Mouse (Mus musculus) liver, postnatal 0 days (tissue): ENCODE data around the gene Ercc4. TPM values are rescaled to one million over a fixed set of nuclear protein-coding genes. Genes with fewer than 3 reads are reported as not detected.

Experiments used
- ATAC-seq: fragments of 200-750 bp; cut with Nextera tagmentation; 2 replicates; pipeline ENCODE4 v1.8.0; 2017; ENCODE audit warnings: mild to moderate bottlenecking, moderate library complexity
- DNase-seq: peaks from one replicate; pipeline ENCODE4 v3.0.0-alpha.2; 2016
- H3K27ac ChIP-seq: fragments of 300-500 bp; sonication (generic); 2 replicates; pipeline ENCODE4 v1.5.1; 2014; ENCODE audit warnings: antibody characterized with exemption, moderate library complexity, mild to moderate bottlenecking, low read depth
- H3K27me3 ChIP-seq: fragments of 300-500 bp; sonication (generic); 2 replicates; pipeline ENCODE4 v1.6.1; 2014; ENCODE audit warnings: low read length, control low read depth, mixed read lengths; ENCODE audit not compliant: insufficient read depth
- H3K36me3 ChIP-seq: fragments of 300-500 bp; sonication (generic); replicated peaks from 2 replicates; pipeline ENCODE4 v1.6.1; 2014; ENCODE audit warnings: mild to moderate bottlenecking, control low read depth, low read length, moderate library complexity, mixed read lengths; ENCODE audit not compliant: insufficient read depth
- H3K4me1 ChIP-seq: fragments of 300-500 bp; sonication (generic); 2 replicates; pipeline ENCODE4 v1.6.1; 2014; ENCODE audit warnings: antibody characterized with exemption, mild to moderate bottlenecking, control low read depth; ENCODE audit not compliant: insufficient read depth
- H3K4me2 ChIP-seq: fragments of 300-500 bp; sonication (generic); 2 replicates; pipeline ENCODE4 v1.6.1; 2014; ENCODE audit warnings: low read depth, mild to moderate bottlenecking, low read length, moderate library complexity, mixed read lengths
- H3K4me3 ChIP-seq: fragments of 300-500 bp; sonication (generic); 2 replicates; pipeline ENCODE4 v1.5.1; 2014; ENCODE audit warnings: low read depth, low read length
- H3K9ac ChIP-seq: fragments of 300-500 bp; sonication (generic); replicated peaks from 2 replicates; pipeline ENCODE4 v1.6.1; 2014; ENCODE audit warnings: mild to moderate bottlenecking, moderate library complexity
- H3K9me3 ChIP-seq: fragments of 300-500 bp; sonication (generic); 2 replicates; pipeline ENCODE4 v1.6.1; 2016; ENCODE audit warnings: mild to moderate bottlenecking, control low read depth, low read length, mixed read lengths
- CTCF ChIP-seq: sonication (generic); IDR thresholded peaks from 2 replicates; pipeline ENCODE4 v1.5.1; 2016; ENCODE audit warnings: antibody characterized with exemption, low read depth
- EP300 ChIP-seq: IDR thresholded peaks from 2 replicates; pipeline ENCODE4 v1.6.1; 2016; ENCODE audit warnings: antibody characterized with exemption, low read depth, mild to moderate bottlenecking
- WGBS: fragments of 180-500 bp; shearing (Covaris S2); extraction: QIAGEN DNeasy Blood & Tissue Kit; methylation state at CpG from one replicate; pipeline ENCODE4 v1.1.7; 2014; ENCODE audit not compliant: insufficient replicate concordance; 5-methylcytosine and 5-hydroxymethylcytosine counted together
- polyA plus RNA-seq: library from polyadenylated mRNA; unstranded; fragments of >200 nt; fragmentation: Nextera tagmentation; extraction: Ambion mirVana; gene quantifications from 2 replicates; pipeline ENCODE4 v1.2.1, GENCODE M21; 2015

Ercc4 gene
- polyA plus RNA-seq, 1 experiment from 2014 or later = 3.2 TPM

DNA sequence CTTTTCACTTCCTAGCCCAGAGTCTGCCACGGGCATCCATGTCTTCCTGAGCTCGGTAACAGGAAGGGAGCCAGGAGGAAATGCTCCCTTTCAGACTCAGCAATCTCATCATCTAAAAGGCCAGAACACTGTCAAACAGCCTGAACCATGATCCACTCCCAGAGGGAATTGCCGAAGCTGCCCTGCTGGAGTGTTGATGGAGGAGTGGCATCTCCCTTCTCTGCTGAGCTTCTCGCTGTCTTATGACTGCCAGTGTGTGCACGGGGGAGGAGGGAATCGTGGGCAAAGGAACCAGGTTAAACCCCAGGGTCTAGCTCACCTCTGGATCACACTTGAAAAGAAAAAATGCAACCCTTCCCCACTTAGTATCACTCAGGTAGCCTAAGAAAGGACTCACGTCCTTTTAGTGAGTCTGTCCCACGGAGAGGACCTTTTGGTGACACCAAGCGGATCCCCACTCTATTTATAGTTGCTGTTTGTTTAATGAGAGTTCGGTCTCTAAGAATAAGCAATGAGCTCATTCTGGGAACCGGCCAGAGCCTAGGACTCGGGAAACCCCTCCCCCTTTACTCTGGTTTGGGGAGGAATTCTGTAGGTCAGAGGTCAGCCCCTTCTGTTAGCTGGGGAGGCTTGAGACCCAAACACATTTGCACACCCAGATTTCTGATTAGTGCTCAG lies 80.1 kb downstream of the Ercc4 start:
- H3K4me1 ChIP-seq = peaks cover 11% of the 10 kb centered on the region; the same call in 1 of the 2 replicates
- H3K9ac ChIP-seq = peak overlapping the region; percentile 6; the same call in 1 of the 2 replicates
- ATAC-seq = peak; percentile 74
- H3K9me3 ChIP-seq = peaks cover 4% of the 10 kb centered on the region; the same call in 1 of the 2 replicates
- TF ChIP-seq EP300 (no peak), CTCF (no peak)
- no peaks in the 10 kb centered on the region for H3K36me3 ChIP-seq
- 31% methylated on average over 12 of the region's 12 CpGs for WGBS
- peak; percentile 55 for DNase-seq
- H3K27ac ChIP-seq = peak overlapping the region; percentile 91
- H3K27me3 ChIP-seq = no peaks in the 10 kb centered on the region
- no peak overlapping the region for H3K4me2 ChIP-seq
- no peak overlapping the region for H3K4me3 ChIP-seq

DNA sequence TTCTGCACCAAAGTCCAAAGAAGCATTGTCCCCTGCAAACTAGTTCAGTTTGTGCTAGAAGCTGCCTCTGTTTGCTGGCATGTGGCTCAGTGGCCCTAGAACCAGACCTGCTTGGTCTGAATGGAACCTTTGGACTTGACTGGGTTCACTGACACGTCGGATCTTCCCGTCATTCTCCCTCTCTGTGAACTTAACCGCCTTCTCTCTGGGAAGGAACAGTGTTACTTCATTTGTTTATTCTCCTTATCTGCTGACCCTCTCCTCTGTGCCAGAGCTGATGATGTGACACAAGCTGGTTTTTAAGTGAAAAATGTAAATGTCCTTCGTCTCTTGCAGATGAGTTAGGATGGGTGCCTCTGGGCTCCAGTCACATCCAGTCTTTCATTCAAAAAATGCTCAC lies 81.0 kb downstream of the Ercc4 start:
- DNase-seq (peak; percentile 60), ATAC-seq (peak; percentile 89)
- Histone ChIP-seq H3K9ac (no peak overlapping the region), H3K4me3 (no peak overlapping the region), H3K27ac (peak overlapping the region; percentile 91), H3K4me2 (no peak overlapping the region), H3K9me3 (peaks cover 4% of the 10 kb centered on the region; the same call in 1 of the 2 replicates), H3K4me1 (peaks cover 11% of the 10 kb centered on the region; the same call in 1 of the 2 replicates), H3K36me3 (no peaks in the 10 kb centered on the region), H3K27me3 (no peaks in the 10 kb centered on the region)
- peak; percentile 86 for TF ChIP-seq EP300
- TF ChIP-seq CTCF = no peak
- WGBS = 51% methylated on average over 5 of the region's 5 CpGs

DNA sequence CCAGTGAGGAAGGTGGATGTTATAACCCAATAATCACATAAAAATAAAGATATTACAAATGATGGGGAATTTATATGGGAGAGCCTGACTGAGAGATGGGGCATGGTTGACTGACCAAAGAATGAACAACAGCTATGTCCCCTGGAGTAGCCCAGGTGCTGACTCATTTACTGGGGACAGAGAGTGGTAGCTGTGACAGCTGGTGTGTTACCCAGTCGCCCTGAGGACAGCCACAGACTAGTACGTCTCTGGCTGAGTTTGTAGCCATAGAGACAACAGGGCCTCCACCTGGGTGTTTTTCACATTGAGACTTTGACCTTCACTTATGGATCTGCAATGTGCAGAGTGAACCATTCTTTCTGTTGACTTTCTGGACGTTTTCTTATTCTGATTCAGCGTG lies 81.7 kb downstream of the Ercc4 start:
- no peak overlapping the region for H3K4me2 ChIP-seq
- peaks cover 2% of the 10 kb centered on the region; the same call in 1 of the 2 replicates for H3K9me3 ChIP-seq
- H3K4me3 ChIP-seq = no peak overlapping the region
- DNase-seq = peak; percentile 29
- peaks cover 11% of the 10 kb centered on the region; the same call in 1 of the 2 replicates for H3K4me1 ChIP-seq
- H3K27me3 ChIP-seq = no peaks in the 10 kb centered on the region
- TF ChIP-seq CTCF (no peak), EP300 (no peak)
- ATAC-seq = peak; percentile 58
- H3K27ac ChIP-seq = peak overlapping the region; percentile 91
- no peak overlapping the region for H3K9ac ChIP-seq
- H3K36me3 ChIP-seq = no peaks in the 10 kb centered on the region
- WGBS = 62% methylated on average over 4 of the region's 4 CpGs

DNA sequence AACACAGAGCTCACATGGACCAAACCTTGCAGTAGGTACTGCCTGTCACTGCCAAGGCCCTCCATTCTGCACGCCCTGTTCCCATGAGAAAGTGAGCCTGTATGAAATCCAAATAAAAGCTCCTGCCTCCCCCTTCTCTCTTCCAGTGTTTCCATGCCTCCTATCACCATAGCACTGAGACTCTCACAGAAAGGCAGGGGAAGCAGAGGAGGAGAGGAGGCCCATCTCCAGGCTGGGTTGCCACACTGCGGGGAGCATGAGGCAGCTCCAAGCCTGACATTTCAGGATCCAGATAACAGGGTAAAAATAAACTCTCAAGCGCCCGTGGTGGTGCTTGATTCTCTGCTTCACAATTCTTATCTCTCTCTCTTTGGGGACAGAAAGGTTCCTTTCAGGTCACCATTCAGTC lies 84.2 kb downstream of the Ercc4 start:
- WGBS = 48% methylated on average over 4 of the region's 4 CpGs
- H3K36me3 ChIP-seq = no peaks in the 10 kb centered on the region
- no peak overlapping the region for H3K4me2 ChIP-seq
- H3K4me1 ChIP-seq = peaks cover 15% of the 10 kb centered on the region; the same call in 1 of the 2 replicates
- H3K9ac ChIP-seq = no peak overlapping the region
- no peaks in the 10 kb centered on the region for H3K27me3 ChIP-seq
- H3K27ac ChIP-seq = no peak overlapping the region
- ATAC-seq (no peak), DNase-seq (no peak)
- H3K9me3 ChIP-seq = no peaks in the 10 kb centered on the region
- TF ChIP-seq CTCF (no peak), EP300 (no peak)
- H3K4me3 ChIP-seq = no peak overlapping the region

DNA sequence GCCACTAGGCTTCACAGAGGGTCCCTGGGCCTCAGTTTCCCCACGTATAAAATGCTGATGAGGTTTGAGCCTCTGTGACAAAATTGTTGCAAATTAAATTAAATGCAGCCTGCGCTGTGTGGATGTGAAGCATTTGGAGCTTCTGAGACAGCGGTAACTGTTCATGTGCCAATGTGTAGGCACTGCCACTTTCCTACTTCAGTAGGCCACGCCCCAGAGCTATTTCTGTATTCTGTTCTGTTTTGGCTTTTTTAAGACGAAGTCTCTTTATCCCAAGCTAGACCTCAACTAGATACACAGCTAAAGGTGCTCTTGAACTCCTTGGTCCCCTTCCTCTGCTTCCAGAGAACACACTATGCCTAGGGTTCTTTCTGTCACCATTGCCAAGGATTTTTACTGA lies 85.4 kb downstream of the Ercc4 start:
- Histone ChIP-seq H3K4me2 (no peak overlapping the region), H3K27me3 (no peaks in the 10 kb centered on the region), H3K4me3 (no peak overlapping the region), H3K36me3 (no peaks in the 10 kb centered on the region), H3K27ac (no peak overlapping the region), H3K9me3 (no peaks in the 10 kb centered on the region), H3K9ac (no peak overlapping the region), H3K4me1 (peaks cover 7% of the 10 kb centered on the region; the same call in 1 of the 2 replicates)
- no peak for DNase-seq
- no peak for TF ChIP-seq EP300
- no peak for TF ChIP-seq CTCF
- 78% methylated on average over 5 of the region's 5 CpGs for WGBS
- ATAC-seq = no peak

DNA sequence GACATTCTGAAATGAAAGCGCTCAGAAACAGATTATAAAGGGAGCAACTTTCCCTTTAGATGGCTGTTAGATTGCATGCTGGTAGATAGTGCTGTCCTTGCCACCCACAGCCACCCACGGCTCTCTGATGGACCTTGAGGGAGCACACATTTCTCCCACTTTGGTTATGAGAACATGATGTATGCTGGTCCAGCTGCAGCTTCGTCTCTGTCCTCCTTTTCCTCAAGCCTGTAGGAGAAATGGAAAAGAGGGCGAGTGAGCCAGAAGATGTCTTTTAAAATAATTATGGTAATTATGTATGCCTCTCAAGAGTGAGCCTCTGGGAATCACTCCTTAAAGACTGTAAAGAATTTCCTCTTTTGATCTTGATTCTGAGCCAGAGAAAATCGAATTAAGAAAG lies 87.1 kb downstream of the Ercc4 start:
- H3K4me1 ChIP-seq = peaks cover 7% of the 10 kb centered on the region; the same call in 1 of the 2 replicates
- DNase-seq = no peak
- no peaks in the 10 kb centered on the region for H3K9me3 ChIP-seq
- TF ChIP-seq EP300 = no peak
- TF ChIP-seq CTCF = no peak
- 61% methylated on average over 5 of the region's 5 CpGs for WGBS
- H3K9ac ChIP-seq = no peak overlapping the region
- no peak overlapping the region for H3K4me3 ChIP-seq
- no peak overlapping the region for H3K4me2 ChIP-seq
- no peaks in the 10 kb centered on the region for H3K27me3 ChIP-seq
- no peaks in the 10 kb centered on the region for H3K36me3 ChIP-seq
- no peak overlapping the region for H3K27ac ChIP-seq
- no peak for ATAC-seq
